Mouse (Mus musculus) hindbrain, embryonic 13.5 days (tissue): ENCODE results near the gene Rcan3. TPM values are rescaled to one million over a fixed set of nuclear protein-coding genes. Genes with fewer than 3 reads are reported as not detected.

Source experiments
- ATAC-seq: fragments of 200-750 bp; cut with Nextera tagmentation; 2 replicates; pipeline ENCODE4 v1.8.0; 2017; ENCODE audit warnings: moderate TSS enrichment; ENCODE audit not compliant: low FRiP score
- H3K27ac ChIP-seq: fragments of 300-500 bp; sonication (generic); 2 replicates; pipeline ENCODE4 v1.5.1; 2015; ENCODE audit warnings: inconsistent platforms, mild to moderate bottlenecking, moderate library complexity
- H3K27me3 ChIP-seq: fragments of 300-500 bp; sonication (generic); 2 replicates; pipeline ENCODE4 v1.6.1; 2015; ENCODE audit warnings: mild to moderate bottlenecking, inconsistent platforms
- H3K36me3 ChIP-seq: fragments of 300-500 bp; sonication (generic); 2 replicates; pipeline ENCODE4 v1.6.1; 2015; ENCODE audit warnings: mild to moderate bottlenecking, inconsistent platforms
- H3K4me1 ChIP-seq: fragments of 300-500 bp; sonication (generic); replicated peaks from 2 replicates; pipeline ENCODE4 v1.6.1; 2015; ENCODE audit warnings: inconsistent platforms
- H3K4me2 ChIP-seq: fragments of 300-500 bp; sonication (generic); 2 replicates; pipeline ENCODE4 v1.6.1; 2015; ENCODE audit warnings: inconsistent platforms, mild to moderate bottlenecking, moderate library complexity
- H3K4me3 ChIP-seq: fragments of 300-500 bp; sonication (generic); 2 replicates; pipeline ENCODE4 v1.5.1; 2015; ENCODE audit warnings: mild to moderate bottlenecking, inconsistent platforms
- H3K9ac ChIP-seq: fragments of 300-500 bp; sonication (generic); 2 replicates; pipeline ENCODE4 v1.6.1; 2015; ENCODE audit warnings: mild to moderate bottlenecking, inconsistent platforms
- H3K9me3 ChIP-seq: fragments of 300-500 bp; sonication (generic); 2 replicates; pipeline ENCODE4 v1.6.1; 2016; ENCODE audit warnings: inconsistent platforms
- WGBS: fragments of 180-500 bp; shearing (Covaris S2); methylation state at CpG from one replicate; pipeline ENCODE4 v1.1.7; 2015; 5-methylcytosine and 5-hydroxymethylcytosine counted together
- polyA plus RNA-seq: library from polyadenylated mRNA; unstranded; fragments of >200 nt; fragmentation: Nextera tagmentation; extraction: Ambion mirVana; gene quantifications from 2 replicates; pipeline ENCODE4 v1.2.1, GENCODE M21; 2015

Rcan3 gene
- polyA plus RNA-seq, 1 experiment from 2014 or later = 31.8 TPM

- WGBS = 93% methylated on average over 2 of the region's 2 CpGs
Observed at GRCm38 (mm10) chr4:135404916-135405315, 28.7 kb downstream of the Rcan3 start.

GRCm38 (mm10) chr4:135404048-135404447 is 29.6 kb downstream of the Rcan3 start:
- Histone ChIP-seq H3K4me1 (no peaks in the 10 kb centered on the region), H3K9me3 (no peaks in the 10 kb centered on the region), H3K27me3 (peaks cover 10% of the 10 kb centered on the region), H3K36me3 (no peaks in the 10 kb centered on the region), H3K27ac (no peak overlapping the region), H3K4me3 (no peak overlapping the region), H3K4me2 (no peak overlapping the region), H3K9ac (no peak overlapping the region)
- 81% methylated on average over 10 of the region's 10 CpGs for WGBS
- ATAC-seq = no peak

More at GRCm38 (mm10) chr4:135404916-135405315, 28.7 kb downstream of the Rcan3 start:
- H3K27me3 ChIP-seq = 0 out of 2 replicates have a peak, but pooled peaks cover 3% of the 10 kb centered on the region
- no peaks in the 10 kb centered on the region for H3K9me3 ChIP-seq
- ATAC-seq = no peak
- no peak overlapping the region for H3K27ac ChIP-seq
- H3K36me3 ChIP-seq = peaks cover 7% of the 10 kb centered on the region; the same call in 1 of the 2 replicates
- no peaks in the 10 kb centered on the region for H3K4me1 ChIP-seq
- H3K4me3 ChIP-seq = no peak overlapping the region
- H3K9ac ChIP-seq = no peak overlapping the region
- H3K4me2 ChIP-seq = no peak overlapping the region

DNA sequence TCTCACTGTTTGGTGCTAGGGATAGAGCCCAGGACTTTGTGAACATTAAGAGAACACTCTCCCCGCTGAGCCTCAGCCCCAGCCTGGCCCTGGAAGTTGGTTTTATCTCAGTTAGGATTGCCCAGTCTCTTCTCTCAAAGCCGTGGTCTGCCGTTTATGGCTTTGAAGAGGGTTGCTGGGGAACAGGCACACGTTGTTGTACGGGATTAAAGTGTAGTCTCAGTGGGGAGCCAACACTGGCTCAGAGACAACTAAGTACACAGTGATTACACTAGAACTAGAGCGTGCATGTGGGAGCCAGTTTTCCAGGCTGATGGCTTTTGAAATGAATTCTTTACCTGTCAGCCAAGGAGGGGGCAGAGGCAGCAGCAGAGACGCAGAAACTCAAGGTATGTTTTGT is 31.8 kb downstream of the Rcan3 start:
- no peak overlapping the region for H3K4me3 ChIP-seq
- peaks cover 32% of the 10 kb centered on the region for H3K27me3 ChIP-seq
- H3K9ac ChIP-seq = no peak overlapping the region
- no peak overlapping the region for H3K4me2 ChIP-seq
- ATAC-seq = no peak
- H3K36me3 ChIP-seq = no peaks in the 10 kb centered on the region
- WGBS = 42% methylated on average over 7 of the region's 7 CpGs
- H3K27ac ChIP-seq = no peak overlapping the region
- peaks cover 13% of the 10 kb centered on the region for H3K4me1 ChIP-seq
- H3K9me3 ChIP-seq = no peaks in the 10 kb centered on the region

DNA sequence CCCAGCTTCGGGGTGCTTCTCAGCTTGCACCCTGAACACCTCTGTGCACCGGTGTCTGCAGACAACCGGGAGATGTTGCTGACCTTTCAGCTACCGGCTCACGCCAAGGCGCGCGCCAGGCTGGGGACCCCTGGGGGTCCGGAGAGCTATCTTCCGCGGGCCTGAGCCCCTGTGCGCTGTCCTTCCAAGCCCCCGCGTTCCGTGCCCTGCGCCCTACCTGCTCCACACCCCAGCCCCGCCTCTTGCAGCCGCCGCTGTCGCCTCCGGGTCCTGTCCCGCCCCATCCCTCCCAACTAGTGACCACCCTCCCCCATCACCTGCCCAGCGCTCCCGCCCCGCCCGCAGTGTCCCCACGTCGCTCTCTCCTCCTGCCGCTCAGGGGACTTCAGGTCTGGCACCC is 35.7 kb downstream of the Rcan3 start, which contains the start of gene Ncmap:
Ncmap (minus strand) TSS at position 237 of the 400 bp plus-strand sequence.
- ATAC-seq = no peak
- WGBS = 3% methylated on average over 19 of the region's 29 CpGs
- peak within 1 kb of the TSS; percentile 62 for H3K9ac ChIP-seq

DNA sequence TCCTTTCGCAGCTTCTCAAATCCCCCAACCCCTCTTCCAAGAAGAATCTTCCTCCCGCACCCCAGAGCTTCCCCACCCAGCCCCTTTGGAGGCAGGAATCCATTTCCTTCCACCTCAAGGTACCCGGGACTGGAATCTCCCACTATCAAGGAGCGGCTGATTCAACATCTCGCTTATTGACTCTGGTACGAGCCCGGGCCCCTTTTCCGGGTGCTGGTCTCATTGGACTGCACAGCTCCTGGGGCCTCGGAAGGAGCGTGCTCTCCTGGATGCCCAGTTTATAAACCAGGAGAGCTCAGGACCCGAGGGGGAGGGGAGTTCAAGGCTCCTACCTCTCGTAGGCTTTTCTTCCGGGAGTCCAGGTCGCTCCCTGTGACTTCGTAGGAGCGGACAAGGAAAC is 36.1 kb downstream of the Rcan3 start:
- no peak overlapping the region for H3K27ac ChIP-seq
- no peaks in the 10 kb centered on the region for H3K9me3 ChIP-seq
- H3K4me1 ChIP-seq = peaks cover 13% of the 10 kb centered on the region
- peak overlapping the region; percentile 60 for H3K4me2 ChIP-seq
- H3K36me3 ChIP-seq = no peaks in the 10 kb centered on the region
- peak overlapping the region; percentile 37 for H3K4me3 ChIP-seq
- WGBS = 3% methylated on average over 16 of the region's 16 CpGs
- peak overlapping the region; percentile 62; the same call in 1 of the 2 replicates for H3K9ac ChIP-seq
- no peak for ATAC-seq
- peaks cover 51% of the 10 kb centered on the region for H3K27me3 ChIP-seq

More for the DNA sequence above, 35.7 kb downstream of the Rcan3 start, which contains the start of gene Ncmap:
- H3K27ac ChIP-seq = no peak within 1 kb of the TSS
- H3K36me3 ChIP-seq = no peaks in the 10 kb centered on the region
- H3K27me3 ChIP-seq = peaks cover 51% of the 10 kb centered on the region
- H3K4me3 ChIP-seq = peak within 1 kb of the TSS; percentile 37
- H3K4me1 ChIP-seq = peaks cover 13% of the 10 kb centered on the region
- H3K9me3 ChIP-seq = no peaks in the 10 kb centered on the region
- peak within 1 kb of the TSS; percentile 60 for H3K4me2 ChIP-seq

DNA sequence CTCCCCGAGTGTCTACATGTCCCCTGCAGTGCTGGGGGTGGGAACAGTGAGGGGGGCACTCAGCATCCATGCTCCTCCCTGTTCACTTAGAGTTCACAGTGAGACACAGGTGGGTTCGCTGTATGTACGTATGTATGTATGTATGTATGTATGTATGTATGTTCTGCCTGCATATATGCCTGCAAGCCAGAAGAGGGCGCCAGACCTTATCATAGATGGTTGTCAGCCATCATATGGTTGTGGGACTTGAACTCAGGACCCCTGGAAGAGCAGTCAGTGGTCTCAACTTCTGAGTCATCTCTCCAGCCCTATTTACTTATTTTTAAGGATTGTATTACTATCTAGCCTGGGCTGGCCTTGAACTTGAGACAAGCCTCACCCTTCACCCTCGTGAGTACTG is 37.4 kb downstream of the Rcan3 start:
- Histone ChIP-seq H3K36me3 (no peaks in the 10 kb centered on the region), H3K4me2 (no peak overlapping the region), H3K9me3 (no peaks in the 10 kb centered on the region), H3K4me1 (peaks cover 13% of the 10 kb centered on the region), H3K27ac (no peak overlapping the region), H3K9ac (no peak overlapping the region), H3K27me3 (peaks cover 50% of the 10 kb centered on the region), H3K4me3 (no peak overlapping the region)
- ATAC-seq = no peak
- WGBS = 90% methylated on average over 5 of the region's 5 CpGs

GRCm38 (mm10) chr4:135395375-135395774 is 38.3 kb downstream of the Rcan3 start:
- no peak for ATAC-seq
- H3K9me3 ChIP-seq = no peaks in the 10 kb centered on the region
- peaks cover 13% of the 10 kb centered on the region for H3K4me1 ChIP-seq
- peaks cover 49% of the 10 kb centered on the region for H3K27me3 ChIP-seq
- H3K9ac ChIP-seq = no peak overlapping the region
- H3K36me3 ChIP-seq = no peaks in the 10 kb centered on the region
- H3K27ac ChIP-seq = no peak overlapping the region
- no peak overlapping the region for H3K4me3 ChIP-seq
- WGBS = 89% methylated on average over 4 of the region's 4 CpGs
- no peak overlapping the region for H3K4me2 ChIP-seq

DNA sequence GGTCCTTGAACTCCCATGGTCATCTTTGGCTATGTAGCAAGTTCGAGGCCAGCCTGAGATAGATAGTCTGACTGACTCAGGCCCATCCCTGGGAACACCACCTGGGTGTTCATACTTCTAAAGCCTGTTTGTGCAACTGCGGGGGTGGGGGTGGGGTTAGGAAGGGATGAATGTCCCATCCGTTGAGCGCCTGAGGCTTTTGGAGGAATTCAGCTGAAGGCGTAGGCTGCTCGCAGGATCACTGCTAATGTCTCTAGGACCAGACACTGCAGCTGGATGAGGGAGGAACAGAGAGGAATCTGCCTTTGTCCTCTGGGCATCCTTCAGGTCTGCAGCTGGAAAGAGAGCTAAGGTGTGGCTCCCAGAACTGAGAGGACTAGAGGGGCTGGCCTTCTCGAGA is 39.0 kb downstream of the Rcan3 start:
- Histone ChIP-seq H3K4me3 (no peak overlapping the region), H3K9me3 (no peaks in the 10 kb centered on the region), H3K36me3 (no peaks in the 10 kb centered on the region), H3K4me2 (no peak overlapping the region), H3K9ac (no peak overlapping the region), H3K27ac (no peak overlapping the region), H3K27me3 (peaks cover 47% of the 10 kb centered on the region), H3K4me1 (peaks cover 13% of the 10 kb centered on the region)
- no peak for ATAC-seq
- 85% methylated on average over 7 of the region's 7 CpGs for WGBS

- ATAC-seq = no peak
- Histone ChIP-seq H3K9ac (no peak overlapping the region), H3K4me1 (peaks cover 10% of the 10 kb centered on the region), H3K36me3 (no peaks in the 10 kb centered on the region), H3K9me3 (no peaks in the 10 kb centered on the region), H3K27me3 (peaks cover 35% of the 10 kb centered on the region), H3K4me2 (no peak overlapping the region), H3K27ac (no peak overlapping the region), H3K4me3 (no peak overlapping the region)
- WGBS = 81% methylated on average over 6 of the region's 6 CpGs
Observed at GRCm38 (mm10) chr4:135393381-135393780, 40.3 kb downstream of the Rcan3 start.

- no peak overlapping the region for H3K9ac ChIP-seq
- H3K4me1 ChIP-seq = peaks cover 5% of the 10 kb centered on the region
- H3K27me3 ChIP-seq = peaks cover 29% of the 10 kb centered on the region
- H3K4me3 ChIP-seq = no peak overlapping the region
- WGBS = 91% methylated on average over 3 of the region's 3 CpGs
- H3K9me3 ChIP-seq = no peaks in the 10 kb centered on the region
- H3K4me2 ChIP-seq = no peak overlapping the region
- no peak overlapping the region for H3K27ac ChIP-seq
- ATAC-seq = no peak
- no peaks in the 10 kb centered on the region for H3K36me3 ChIP-seq
Observed at GRCm38 (mm10) chr4:135392801-135393200, 40.9 kb downstream of the Rcan3 start.

GRCm38 (mm10) chr4:135391014-135391413 is 42.6 kb downstream of the Rcan3 start:
- Histone ChIP-seq H3K9me3 (no peaks in the 10 kb centered on the region), H3K27me3 (peaks cover 11% of the 10 kb centered on the region), H3K36me3 (no peaks in the 10 kb centered on the region), H3K27ac (no peak overlapping the region), H3K4me2 (no peak overlapping the region), H3K9ac (no peak overlapping the region), H3K4me1 (no peaks in the 10 kb centered on the region), H3K4me3 (no peak overlapping the region)
- 65% methylated on average over 6 of the region's 6 CpGs for whole genome bisulfite sequencing
- ATAC-seq = no peak

DNA sequence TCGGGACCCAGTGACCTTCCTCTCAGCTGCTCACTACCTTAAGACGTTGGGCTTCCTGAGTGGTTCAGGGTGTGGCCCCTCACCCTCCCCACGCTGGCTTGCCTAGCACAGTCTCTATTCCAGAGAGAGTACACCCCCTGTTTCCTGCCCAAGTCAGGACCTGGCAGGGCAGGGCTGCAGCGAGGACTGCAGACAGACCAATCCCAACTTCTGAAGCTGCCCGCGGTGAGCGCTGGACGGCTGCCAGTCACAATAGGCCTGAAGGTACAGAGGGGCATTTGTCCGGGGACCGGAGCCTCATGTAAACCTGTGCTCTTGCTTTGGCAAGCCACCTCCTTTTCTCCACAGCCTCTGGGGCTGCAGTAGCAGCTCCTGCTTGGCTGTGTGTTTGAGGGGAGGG is 48.0 kb downstream of the Rcan3 start:
- Histone ChIP-seq H3K9me3 (no peaks in the 10 kb centered on the region), H3K4me2 (no peak overlapping the region), H3K4me1 (peaks cover 6% of the 10 kb centered on the region), H3K9ac (no peak overlapping the region), H3K27me3 (0 out of 2 replicates have a peak, but pooled peaks cover 9% of the 10 kb centered on the region), H3K36me3 (no peaks in the 10 kb centered on the region), H3K27ac (no peak overlapping the region), H3K4me3 (no peak overlapping the region)
- 57% methylated on average over 10 of the region's 10 CpGs for WGBS
- ATAC-seq = no peak

GRCm38 (mm10) chr4:135382316-135382715 is 51.3 kb downstream of the Rcan3 start:
- no peak for ATAC-seq
- Histone ChIP-seq H3K36me3 (no peaks in the 10 kb centered on the region), H3K4me2 (no peak overlapping the region), H3K27me3 (0 out of 2 replicates have a peak, but pooled peaks cover 9% of the 10 kb centered on the region), H3K27ac (no peak overlapping the region), H3K4me3 (no peak overlapping the region), H3K4me1 (peaks cover 6% of the 10 kb centered on the region), H3K9ac (no peak overlapping the region), H3K9me3 (no peaks in the 10 kb centered on the region)
- WGBS = 5% methylated on average over 14 of the region's 14 CpGs
